Mouse (Mus musculus) lung, embryonic 16.5 days (tissue): ENCODE data around the gene Camta1. TPM values are rescaled to one million over a fixed set of nuclear protein-coding genes. Genes with fewer than 3 reads are reported as not detected.

Experiments
- ATAC-seq: fragments of 200-750 bp; cut with Nextera tagmentation; 2 replicates; pipeline ENCODE4 v1.8.0; 2017; ENCODE audit warnings: low read depth, mild to moderate bottlenecking, moderate library complexity
- H3K27ac ChIP-seq: fragments of 300-500 bp; sonication (generic); 2 replicates; pipeline ENCODE4 v1.5.1; 2014; ENCODE audit warnings: mild to moderate bottlenecking, control low read depth, low read length
- H3K27me3 ChIP-seq: fragments of 300-500 bp; sonication (generic); 2 replicates; pipeline ENCODE4 v1.6.1; 2014; ENCODE audit warnings: low read depth, low read length, mixed read lengths; ENCODE audit not compliant: control insufficient read depth, insufficient read depth
- H3K36me3 ChIP-seq: fragments of 300-500 bp; sonication (generic); 2 replicates; pipeline ENCODE4 v1.6.1; 2014; ENCODE audit warnings: low read length; ENCODE audit not compliant: control insufficient read depth, insufficient read depth
- H3K4me1 ChIP-seq: fragments of 300-500 bp; sonication (generic); replicated peaks from 2 replicates; pipeline ENCODE4 v1.6.1; 2014; ENCODE audit warnings: low read length, mixed read lengths; ENCODE audit not compliant: control insufficient read depth, insufficient read depth
- H3K4me2 ChIP-seq: fragments of 300-500 bp; sonication (generic); 2 replicates; pipeline ENCODE4 v1.6.1; 2014; ENCODE audit warnings: low read depth, low read length, control low read depth
- H3K4me3 ChIP-seq: fragments of 300-500 bp; sonication (generic); 2 replicates; pipeline ENCODE4 v1.5.1; 2014; ENCODE audit warnings: mild to moderate bottlenecking, low read length, control low read depth
- H3K9ac ChIP-seq: fragments of 300-500 bp; sonication (generic); 2 replicates; pipeline ENCODE4 v1.6.1; 2014; ENCODE audit warnings: low read length, control low read depth
- H3K9me3 ChIP-seq: fragments of 300-500 bp; sonication (generic); 2 replicates; pipeline ENCODE4 v1.6.1; 2016; ENCODE audit warnings: low read length; ENCODE audit not compliant: control insufficient read depth
- WGBS: fragments of 180-500 bp; shearing (Covaris S2); extraction: QIAGEN DNeasy Blood & Tissue Kit; methylation state at CpG from one replicate; pipeline ENCODE4 v1.1.7; 2014; 5-methylcytosine and 5-hydroxymethylcytosine counted together
- polyA plus RNA-seq: library from polyadenylated mRNA; unstranded; fragments of >200 nt; fragmentation: Nextera tagmentation; extraction: Ambion mirVana; gene quantifications from 2 replicates; pipeline ENCODE4 v1.2.1, GENCODE M21; 2015

The Camta1 gene
- polyA plus RNA-seq, 1 experiment from 2014 or later: 89.4 TPM

GRCm38 (mm10) chr4:151108028-151108771, 753.5 kb downstream of the Camta1 start:
- Histone ChIP-seq H3K9me3 (no peaks in the 10 kb centered on the region), H3K27me3 (peaks cover 48% of the 10 kb centered on the region), H3K27ac (no peak overlapping the region)

GRCm38 (mm10) chr4:151107131-151108001, 754.3 kb downstream of the Camta1 start:
- H3K4me1 ChIP-seq: peaks cover 13% of the 10 kb centered on the region
- no peaks in the 10 kb centered on the region for H3K9me3 ChIP-seq
- peak overlapping the region; percentile 66 for H3K9ac ChIP-seq
- no peaks in the 10 kb centered on the region for H3K36me3 ChIP-seq
- peak overlapping the region; percentile 92 for H3K4me2 ChIP-seq
- H3K27me3 ChIP-seq: peaks cover 48% of the 10 kb centered on the region
- H3K4me3 ChIP-seq: peak overlapping the region; percentile 65
- H3K27ac ChIP-seq: no peak overlapping the region
- 2% methylated on average over 60 of the region's 60 CpGs for WGBS
- ATAC-seq: peak; percentile 17; the same call in 1 of the 2 replicates

More at GRCm38 (mm10) chr4:151108028-151108771, 753.5 kb downstream of the Camta1 start:
- Histone ChIP-seq H3K36me3 (no peaks in the 10 kb centered on the region), H3K4me2 (peak overlapping the region; percentile 92), H3K4me3 (peak overlapping the region; percentile 65), H3K4me1 (peaks cover 13% of the 10 kb centered on the region), H3K9ac (peak overlapping the region; percentile 66)
- peak; percentile 100 for ATAC-seq
- under 1% methylated on average over 75 of the region's 101 CpGs for WGBS

- Histone ChIP-seq H3K36me3 (no peaks in the 10 kb centered on the region), H3K9me3 (0 out of 2 replicates have a peak, but pooled peaks cover under 1% of the 10 kb centered on the region), H3K27me3 (peaks cover 48% of the 10 kb centered on the region), H3K27ac (no peak overlapping the region), H3K4me3 (no peak overlapping the region), H3K9ac (no peak overlapping the region), H3K4me1 (peaks cover 13% of the 10 kb centered on the region), H3K4me2 (no peak overlapping the region)
- no peak for ATAC-seq
- 40% methylated on average over 10 of the region's 10 CpGs for WGBS
Measured at GRCm38 (mm10) chr4:151106468-151106867, 755.2 kb downstream of the Camta1 start.

GRCm38 (mm10) chr4:151105886-151106285, 755.8 kb downstream of the Camta1 start:
- Histone ChIP-seq H3K4me2 (no peak overlapping the region), H3K4me1 (peaks cover 13% of the 10 kb centered on the region), H3K9ac (no peak overlapping the region), H3K27me3 (peaks cover 48% of the 10 kb centered on the region), H3K36me3 (no peaks in the 10 kb centered on the region), H3K9me3 (peaks cover 4% of the 10 kb centered on the region; the same call in 1 of the 2 replicates), H3K27ac (no peak overlapping the region), H3K4me3 (no peak overlapping the region)
- no peak for ATAC-seq
- WGBS: 61% methylated on average over 6 of the region's 6 CpGs

GRCm38 (mm10) chr4:151104147-151104546, 757.5 kb downstream of the Camta1 start:
- H3K4me1 ChIP-seq: peaks cover 13% of the 10 kb centered on the region
- 69% methylated on average over 10 of the region's 10 CpGs for WGBS
- peaks cover 4% of the 10 kb centered on the region; the same call in 1 of the 2 replicates for H3K9me3 ChIP-seq
- peaks cover 31% of the 10 kb centered on the region for H3K27me3 ChIP-seq
- H3K4me3 ChIP-seq: no peak overlapping the region
- H3K27ac ChIP-seq: no peak overlapping the region
- H3K9ac ChIP-seq: no peak overlapping the region
- no peaks in the 10 kb centered on the region for H3K36me3 ChIP-seq
- H3K4me2 ChIP-seq: no peak overlapping the region
- no peak for ATAC-seq

- ATAC-seq: no peak
Measured at GRCm38 (mm10) chr4:151103646-151104045, 758.0 kb downstream of the Camta1 start.

GRCm38 (mm10) chr4:151097104-151097438, 764.6 kb downstream of the Camta1 start:
- H3K9ac ChIP-seq: no peak overlapping the region
- peak overlapping the region; percentile 18; the same call in 1 of the 2 replicates for H3K4me2 ChIP-seq
- H3K4me3 ChIP-seq: no peak overlapping the region
- H3K9me3 ChIP-seq: peaks cover 4% of the 10 kb centered on the region; the same call in 1 of the 2 replicates
- no peak for ATAC-seq
- H3K27ac ChIP-seq: no peak overlapping the region
- H3K36me3 ChIP-seq: no peaks in the 10 kb centered on the region
- 58% methylated on average over 11 of the region's 11 CpGs for WGBS
- H3K4me1 ChIP-seq: no peaks in the 10 kb centered on the region; the same call in 1 of the 2 replicates
- H3K27me3 ChIP-seq: no peaks in the 10 kb centered on the region

More at GRCm38 (mm10) chr4:151103646-151104045, 758.0 kb downstream of the Camta1 start:
- WGBS: 78% methylated on average over 11 of the region's 11 CpGs
- Histone ChIP-seq H3K27me3 (peaks cover 26% of the 10 kb centered on the region), H3K36me3 (no peaks in the 10 kb centered on the region), H3K9me3 (peaks cover 4% of the 10 kb centered on the region; the same call in 1 of the 2 replicates), H3K4me3 (no peak overlapping the region), H3K4me1 (peaks cover 8% of the 10 kb centered on the region), H3K9ac (no peak overlapping the region), H3K4me2 (no peak overlapping the region), H3K27ac (no peak overlapping the region)

- Histone ChIP-seq H3K36me3 (no peaks in the 10 kb centered on the region), H3K4me2 (peak overlapping the region; percentile 18; the same call in 1 of the 2 replicates), H3K4me1 (no peaks in the 10 kb centered on the region; the same call in 1 of the 2 replicates), H3K4me3 (no peak overlapping the region), H3K27me3 (no peaks in the 10 kb centered on the region), H3K9ac (no peak overlapping the region), H3K9me3 (peaks cover 4% of the 10 kb centered on the region; the same call in 1 of the 2 replicates), H3K27ac (no peak overlapping the region)
- 0 out of 2 replicates have a peak, but pooled peaks have one; percentile 15 for ATAC-seq
- 47% methylated on average over 18 of the region's 18 CpGs for WGBS
Measured at GRCm38 (mm10) chr4:151096334-151097103, 765.2 kb downstream of the Camta1 start.
